ENCODE assay signal across 7 mouse cellular contexts in genomic region chr3:87172351-87173102, GRCm38 (mm10). TPM values are rescaled to one million over a fixed set of nuclear protein-coding genes. Genes with fewer than 3 reads are reported as not detected.
DNase-seq lines count a peak whose midpoint lies in the region; ATAC-seq and TF ChIP-seq lines count a peak whose summit lies in the region.

No protein-coding gene starts in this region.

- DNase-seq in testis, postnatal 10 days (ENCODE audit: low spot score): no peak
- DNase-seq in limb, embryonic 10.5 days (ENCODE audit: low spot score): peak; percentile 62
- no peak for DNase-seq in gastrocnemius, adult 8-10 months (ENCODE audit: low spot score in 2 of 2)

- H3K4me3 ChIP-seq in testis, adult 2 months (ENCODE audit: control insufficient read depth, low read depth, low read length): peak overlapping the region; percentile 15
- H3K4me3 ChIP-seq in embryonic fibroblast, embryonic 13.5 days (ENCODE audit: insufficient read depth, low read length): peak overlapping the region; percentile 63
- H3K4me3 ChIP-seq in limb, embryonic 10.5 days: peak overlapping the region; percentile 85
- peak overlapping the region; percentile 63 for H3K4me3 ChIP-seq in midbrain, embryonic 15.5 days

- peak overlapping the region; percentile 56 for H3K9ac ChIP-seq in midbrain, embryonic 15.5 days

- peak overlapping the region; percentile 66 for H3K4me2 ChIP-seq in midbrain, embryonic 15.5 days

- no peak for TF ChIP-seq CTCF in testis, adult 2 months (IDR thresholded peaks at IDR 0.05; ENCODE audit: control insufficient read depth, insufficient read depth, insufficient replicate concordance, low read depth, low read length)
- TF ChIP-seq CTCF in embryonic fibroblast, embryonic 13.5 days (IDR thresholded peaks at IDR 0.05; ENCODE audit: borderline replicate concordance, insufficient read depth, low read length): no peak

- 0 out of 2 replicates have a peak, but pooled peaks have one; percentile 12 for ATAC-seq in midbrain, embryonic 15.5 days (replicated peaks)
- ATAC-seq in inflammation-experienced regulatory T-cells, adult 6 months: no peak

- no peak overlapping the region for H3K27ac ChIP-seq in testis, adult 2 months (ENCODE audit: control insufficient read depth, insufficient read depth, low read depth, low read length)
- H3K27ac ChIP-seq in embryonic fibroblast, embryonic 13.5 days (ENCODE audit: insufficient read depth, low read length): peak overlapping the region; percentile 94
- H3K27ac ChIP-seq in limb, embryonic 10.5 days: peak overlapping the region; percentile 96
- peak overlapping the region; percentile 80 for H3K27ac ChIP-seq in midbrain, embryonic 15.5 days

- 1% methylated on average over 15 of the region's 15 CpGs for WGBS in limb, embryonic 10.5 days
- 1% methylated on average over 15 of the region's 15 CpGs for WGBS in midbrain, embryonic 15.5 days

- H3K4me1 ChIP-seq in testis, adult 2 months (ENCODE audit: control insufficient read depth, insufficient read depth, low read length): peaks cover 24% of the 10 kb centered on the region
- peaks cover 18% of the 10 kb centered on the region for H3K4me1 ChIP-seq in embryonic fibroblast, embryonic 13.5 days (ENCODE audit: control insufficient read depth, insufficient read depth, low read length)
- H3K4me1 ChIP-seq in limb, embryonic 10.5 days: peaks cover 69% of the 10 kb centered on the region
- H3K4me1 ChIP-seq in midbrain, embryonic 15.5 days: peaks cover 68% of the 10 kb centered on the region

- no peaks in the 10 kb centered on the region for H3K27me3 ChIP-seq in testis, adult 2 months (ENCODE audit: control insufficient read depth, insufficient read depth, low read length)
- H3K27me3 ChIP-seq in limb, embryonic 10.5 days (ENCODE audit: low read depth, poor library complexity, severe bottlenecking): no peaks in the 10 kb centered on the region
- no peaks in the 10 kb centered on the region for H3K27me3 ChIP-seq in midbrain, embryonic 15.5 days (replicated peaks)

- TF ChIP-seq POLR2A in testis, adult 2 months (IDR thresholded peaks at IDR 0.05; ENCODE audit: control insufficient read depth, low read depth, low read length): no peak
- peak; percentile 74 for TF ChIP-seq POLR2A in embryonic fibroblast, embryonic 13.5 days (IDR thresholded peaks at IDR 0.05; ENCODE audit: low read depth, low read length)

- H3K9me3 ChIP-seq in limb, embryonic 10.5 days (replicated peaks): no peaks in the 10 kb centered on the region
- H3K9me3 ChIP-seq in midbrain, embryonic 15.5 days: no peaks in the 10 kb centered on the region

- no peaks in the 10 kb centered on the region for H3K36me3 ChIP-seq in testis, adult 2 months (ENCODE audit: control insufficient read depth, insufficient read depth, low read length)
- H3K36me3 ChIP-seq in limb, embryonic 10.5 days: peaks cover 19% of the 10 kb centered on the region
- no peaks in the 10 kb centered on the region for H3K36me3 ChIP-seq in midbrain, embryonic 15.5 days (replicated peaks)

RNA-seq across cellular contexts. Expression of gene Kirrel, which starts 2.0 kb away (rescaled TPM):
- 1.5 and 1.8 TPM in 2 replicates for polyA plus RNA-seq in testis, adult 2 months (2012; rRNA removed)
- polyA plus RNA-seq in embryonic fibroblast, embryonic 13.5 days (2011; ENCODE audit: insufficient read length, low read depth, missing spikeins): 89.7 and 101 TPM in 2 replicates
- polyA plus RNA-seq in limb, embryonic 10.5 days (2016; fragmentation: Nextera tagmentation; extraction: Ambion mirVana): 17.4 and 19.0 TPM in 2 replicates
- 7.4 and 8.3 TPM in 2 replicates for polyA plus RNA-seq in midbrain, embryonic 15.5 days (2015; fragmentation: Nextera tagmentation; extraction: Ambion mirVana)
- 1 to 10 TPM; 1.9 to 4.3 (median 3.0) TPM for total RNA-seq in gastrocnemius, adult 8-10 months (2022)
- polyA plus RNA-seq in inflammation-experienced regulatory T-cells, adult 6 months (2017; shearing (Covaris generic)): not detected

Comparison
In these comparisons a context has a peak if more than half of its experiments do, and no peak if none do; other contexts are left out.
1. H3K4me3 ChIP-seq: peak in every context shown above with its lines; median percentile 85 in limb, embryonic 10.5 days; 63 in embryonic fibroblast, embryonic 13.5 days; 63 in midbrain, embryonic 15.5 days; 15 in testis, adult 2 months.